Mouse (Mus musculus) urinary bladder, adult 2 months (tissue): ENCODE results near the gene Sema3b. TPM values are rescaled to one million over a fixed set of nuclear protein-coding genes. Genes with fewer than 3 reads are reported as not detected.

Source experiments
- DNase-seq: peaks from one replicate; pipeline ENCODE4 v3.0.0; 2022; ENCODE audit warnings: low spot score
- polyA plus RNA-seq: library from polyadenylated mRNA; depleted of rRNA; stranded (reverse); fragments of >200 nt; gene quantifications from 2 replicates; pipeline ENCODE4 v1.2.3, GENCODE M21; 2012; rRNA removed

The Sema3b gene
- 57.1 and 71.0 TPM in 2 replicates for polyA plus RNA-seq

DNA sequence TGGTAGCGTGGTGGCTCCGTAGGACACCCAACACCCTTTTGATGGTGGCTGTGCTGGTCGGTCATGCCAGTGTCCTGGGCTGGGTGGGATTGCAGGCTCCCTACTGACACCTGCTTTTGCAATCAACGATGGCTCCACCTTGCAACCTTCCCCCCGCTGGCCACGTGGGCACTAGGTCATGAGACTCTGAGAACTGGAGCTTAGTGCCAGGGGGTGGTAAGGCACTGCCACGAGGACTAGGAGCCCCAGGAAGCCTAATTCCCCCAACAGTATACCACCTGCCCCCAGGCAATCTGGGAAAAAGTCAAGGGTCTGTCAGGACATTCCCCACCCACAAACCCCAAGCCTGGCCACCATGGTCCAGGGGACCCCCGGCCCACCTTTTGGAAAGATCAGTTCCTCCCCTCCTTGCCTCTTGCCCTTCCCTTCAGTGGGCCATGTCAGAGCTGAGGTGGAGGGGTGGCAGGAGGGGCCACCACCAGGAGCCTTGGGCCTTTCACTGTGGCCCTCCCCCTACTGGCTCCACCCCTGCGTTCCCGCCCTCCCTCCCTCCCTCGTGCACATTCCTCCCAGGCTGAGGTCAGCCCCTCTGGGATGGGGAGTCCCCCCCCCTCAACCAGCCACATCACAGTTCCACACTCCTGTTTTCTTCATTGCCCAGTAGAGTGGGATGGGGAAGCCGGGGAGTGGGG is at the start of gene Sema3b:
Gene Sema3b, minus strand, starts transcription at position 489 of the 692 bp plus-strand sequence.
- DNase-seq: no peak

DNA sequence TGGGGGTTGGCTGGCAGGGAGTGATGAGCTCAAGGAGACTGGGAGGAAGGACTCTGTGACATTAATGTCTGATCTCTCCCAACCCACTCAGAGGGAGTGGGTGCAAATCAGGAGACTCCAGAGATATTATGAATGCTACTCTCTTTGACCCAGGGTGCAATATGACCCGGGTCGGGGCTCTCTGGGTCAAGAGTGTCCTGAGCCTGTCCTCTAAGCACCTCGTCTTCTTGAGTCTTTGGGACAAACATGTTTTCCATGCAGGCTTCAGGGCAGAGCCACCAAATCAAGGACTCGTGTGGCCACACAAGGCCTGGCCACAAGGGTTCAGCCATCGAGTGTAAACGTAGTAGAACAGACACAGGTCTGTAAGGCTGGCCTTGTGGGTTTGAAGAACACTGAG is 49.1 kb upstream of the Sema3b start:
- no peak for DNase-seq

- no peak for DNase-seq
Measured at GRCm38 (mm10) chr9:107657144-107657543, 48.1 kb upstream of the Sema3b start.

GRCm38 (mm10) chr9:107654585-107654984 is 45.6 kb upstream of the Sema3b start:
- DNase-seq: no peak

- DNase-seq: no peak
Measured at GRCm38 (mm10) chr9:107653474-107653873, 44.4 kb upstream of the Sema3b start.

DNA sequence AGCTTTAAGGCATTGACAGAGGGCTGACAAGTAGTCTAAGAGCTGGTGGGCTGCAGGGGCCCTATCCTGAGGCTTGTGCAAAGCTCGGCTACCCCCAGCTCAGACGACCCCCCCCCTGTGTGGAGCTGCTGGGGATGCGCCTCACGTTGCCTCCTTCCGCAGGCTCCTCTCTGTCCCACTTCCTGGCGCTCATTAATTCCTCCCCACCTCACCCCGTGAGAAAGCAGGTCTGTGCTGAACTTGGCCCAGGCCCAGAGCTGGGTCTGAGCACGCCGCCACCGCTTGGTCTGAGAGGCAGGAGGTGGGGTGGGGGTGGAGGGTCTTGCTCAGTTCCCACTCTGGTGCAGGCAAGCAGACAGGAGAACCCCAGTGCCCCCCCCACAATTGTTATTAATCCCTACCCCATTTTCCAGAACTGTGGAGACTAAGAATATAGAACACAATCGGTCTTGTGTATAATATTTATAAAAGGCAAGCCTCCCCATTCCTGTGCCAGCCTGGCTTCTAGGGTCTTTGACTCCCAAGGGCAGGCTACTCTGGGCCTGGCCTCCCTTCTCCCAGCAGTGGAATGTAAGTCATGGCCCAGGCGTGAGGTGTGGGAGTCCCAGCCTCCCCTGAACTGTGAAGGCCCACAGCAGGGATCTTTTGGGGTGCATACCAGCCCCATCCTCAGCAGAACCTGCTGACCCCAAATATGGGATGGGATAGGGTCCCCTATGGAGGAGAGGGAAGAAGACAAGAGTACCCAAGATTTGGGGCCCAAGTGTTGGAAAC is 41.9 kb upstream of the Sema3b start:
- DNase-seq: peak; percentile 16

DNA sequence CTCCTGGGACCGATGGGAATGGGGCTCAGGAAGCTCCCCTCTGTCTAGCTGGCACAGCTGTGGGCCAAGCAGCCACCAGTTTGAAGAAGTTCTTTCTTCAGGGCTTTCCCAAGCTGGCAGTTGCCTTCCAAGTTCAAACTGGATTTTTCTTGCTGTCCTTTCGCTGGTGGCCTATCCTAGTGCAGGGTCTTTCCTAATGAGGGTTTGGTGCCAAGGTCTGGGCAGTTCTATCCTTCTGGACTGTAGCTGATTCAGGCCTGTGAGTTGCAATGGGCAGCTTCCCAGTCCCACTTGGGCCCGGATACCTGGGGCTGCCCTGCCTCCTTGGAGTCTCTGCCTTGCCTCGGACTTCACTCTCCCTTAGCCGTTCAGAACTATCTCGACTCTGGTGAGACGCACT is 41.2 kb upstream of the Sema3b start:
- no peak for DNase-seq

DNA sequence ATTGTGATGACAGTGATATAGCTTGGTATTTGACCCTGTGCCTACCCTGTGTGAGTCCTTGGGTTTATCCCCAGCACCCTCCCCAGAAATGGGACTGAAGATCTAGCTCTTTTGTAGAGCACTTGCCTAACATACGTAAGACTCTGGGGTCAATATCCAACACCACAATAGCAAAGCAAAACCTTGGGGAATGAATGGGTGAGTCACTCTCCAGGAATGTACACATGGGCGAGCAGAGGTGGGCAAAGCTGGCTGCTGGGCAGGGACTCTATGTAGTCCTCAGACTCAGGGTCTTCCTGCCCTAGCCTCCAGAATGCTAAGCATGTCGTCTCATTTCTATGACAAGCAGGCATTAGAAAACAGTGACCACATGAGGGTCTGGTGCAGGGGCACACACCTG is 39.7 kb upstream of the Sema3b start:
- no peak for DNase-seq

- DNase-seq: no peak
Measured at GRCm38 (mm10) chr9:107646975-107647374, 37.9 kb upstream of the Sema3b start.

DNA sequence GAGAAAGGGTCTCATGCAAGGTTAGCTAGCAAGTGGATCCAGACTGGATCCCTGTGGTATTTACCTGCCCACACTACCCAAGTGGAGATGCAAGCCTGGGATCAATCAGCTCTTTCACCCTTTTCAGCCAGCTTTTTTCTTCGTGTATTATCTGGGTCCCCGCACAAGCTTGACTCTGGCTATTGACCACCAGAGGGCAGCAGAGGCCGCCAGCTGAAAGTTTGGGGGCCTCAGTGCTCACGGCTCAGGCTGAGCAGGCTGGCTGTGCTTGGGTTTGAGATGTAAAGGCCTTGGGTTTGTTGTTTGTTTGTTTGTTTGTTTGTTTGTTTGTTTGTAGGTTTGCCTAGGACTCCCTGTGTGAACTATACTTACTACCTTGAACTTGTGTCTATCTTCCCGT is 36.5 kb upstream of the Sema3b start:
- DNase-seq: no peak

GRCm38 (mm10) chr9:107645153-107645510 is 36.1 kb upstream of the Sema3b start:
- DNase-seq: no peak

DNA sequence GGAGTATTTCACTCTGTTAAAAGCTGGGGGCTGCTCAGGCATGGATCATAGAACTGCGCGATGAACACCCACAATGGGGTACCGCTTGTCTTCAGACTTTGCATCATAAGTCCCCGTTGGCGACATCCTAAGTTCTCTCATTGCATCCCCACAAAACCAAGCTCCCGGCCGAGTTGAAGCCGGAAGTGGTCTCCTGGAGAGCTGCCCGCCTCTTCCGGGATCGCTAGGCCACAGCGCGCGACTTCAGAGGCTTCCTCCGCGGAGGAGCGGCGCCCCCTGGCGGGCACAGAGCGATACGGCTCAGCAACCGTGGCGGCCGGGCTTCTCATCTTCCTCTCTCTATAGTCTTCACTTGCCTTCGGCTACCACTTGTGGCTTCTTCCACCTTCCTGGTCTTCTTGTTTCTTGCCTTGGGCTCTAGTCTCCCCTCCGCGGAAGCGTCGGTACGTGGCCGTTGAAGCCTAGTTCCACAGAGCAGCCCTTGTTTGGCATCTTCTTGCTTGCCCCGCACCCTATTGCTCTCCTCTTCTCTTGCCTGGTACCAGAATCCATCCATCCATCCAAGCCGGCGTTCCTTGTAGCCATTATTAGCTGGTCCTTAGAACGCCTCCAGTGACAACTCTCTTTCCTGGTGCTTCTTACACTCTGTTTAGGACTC is 35.6 kb upstream of the Sema3b start:
- DNase-seq: peak; percentile 89

DNA sequence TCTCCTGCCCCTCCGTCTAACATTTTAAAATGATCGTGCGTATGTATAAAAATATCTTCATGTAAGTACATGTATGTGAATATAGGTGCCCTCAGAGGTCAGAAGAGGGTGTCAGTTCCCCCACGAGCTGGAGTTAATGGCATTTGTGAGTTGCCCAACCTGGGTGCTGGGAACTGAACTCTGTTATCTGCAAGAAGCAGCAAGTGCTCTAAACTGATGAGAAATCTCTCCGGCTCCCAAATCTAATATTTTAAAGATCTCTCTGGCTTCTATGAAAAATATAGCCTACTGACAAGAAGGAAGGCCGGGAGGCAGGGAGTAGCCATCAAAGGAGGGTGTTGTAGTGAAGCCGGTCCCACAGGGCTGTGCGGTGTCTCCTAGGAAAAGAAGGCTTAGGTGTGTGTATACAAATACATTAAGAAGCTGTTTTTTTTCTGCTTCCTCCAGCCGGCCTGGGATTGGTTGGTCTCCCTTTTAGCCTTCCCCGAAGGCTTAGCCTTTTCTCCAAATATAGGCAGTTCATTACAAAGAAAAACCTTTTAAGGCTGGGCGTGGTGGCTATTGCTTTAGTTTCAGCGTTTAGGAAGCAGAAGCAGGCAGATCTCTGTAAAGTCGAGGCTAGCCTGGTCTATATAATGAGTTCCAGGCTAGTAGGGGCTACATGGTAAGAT is 34.6 kb upstream of the Sema3b start:
- DNase-seq: no peak

- no peak for DNase-seq
Measured at GRCm38 (mm10) chr9:107641666-107642065, 32.6 kb upstream of the Sema3b start.

GRCm38 (mm10) chr9:107640257-107640772 is 31.3 kb upstream of the Sema3b start:
- no peak for DNase-seq

DNA sequence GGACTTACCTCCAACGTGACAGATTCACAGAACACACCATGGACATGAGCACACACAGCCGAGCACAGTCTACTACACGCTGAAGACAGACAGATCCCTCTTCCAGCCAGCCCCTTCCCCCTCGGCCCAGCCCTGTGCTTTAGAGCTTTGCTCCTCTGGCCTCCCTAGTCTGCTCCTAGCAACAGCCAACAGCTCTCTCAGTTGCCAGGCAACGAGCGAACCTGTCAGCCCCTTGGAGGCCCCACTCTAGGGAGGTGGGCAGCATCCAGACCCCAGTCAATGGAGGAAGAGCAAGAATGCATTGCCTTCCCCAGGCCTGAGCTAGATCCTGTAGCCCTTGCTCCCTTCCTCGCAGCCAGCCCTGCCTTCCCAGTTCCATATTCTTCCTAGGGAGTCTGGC is 28.0 kb upstream of the Sema3b start:
- no peak for DNase-seq

- DNase-seq: peak; percentile 90
Measured at GRCm38 (mm10) chr9:107635279-107636028, 26.4 kb upstream of the Sema3b start, which contains the start of gene Gnai2. TSS of gene Gnai2 (minus strand) at chr9:107635367.

DNA sequence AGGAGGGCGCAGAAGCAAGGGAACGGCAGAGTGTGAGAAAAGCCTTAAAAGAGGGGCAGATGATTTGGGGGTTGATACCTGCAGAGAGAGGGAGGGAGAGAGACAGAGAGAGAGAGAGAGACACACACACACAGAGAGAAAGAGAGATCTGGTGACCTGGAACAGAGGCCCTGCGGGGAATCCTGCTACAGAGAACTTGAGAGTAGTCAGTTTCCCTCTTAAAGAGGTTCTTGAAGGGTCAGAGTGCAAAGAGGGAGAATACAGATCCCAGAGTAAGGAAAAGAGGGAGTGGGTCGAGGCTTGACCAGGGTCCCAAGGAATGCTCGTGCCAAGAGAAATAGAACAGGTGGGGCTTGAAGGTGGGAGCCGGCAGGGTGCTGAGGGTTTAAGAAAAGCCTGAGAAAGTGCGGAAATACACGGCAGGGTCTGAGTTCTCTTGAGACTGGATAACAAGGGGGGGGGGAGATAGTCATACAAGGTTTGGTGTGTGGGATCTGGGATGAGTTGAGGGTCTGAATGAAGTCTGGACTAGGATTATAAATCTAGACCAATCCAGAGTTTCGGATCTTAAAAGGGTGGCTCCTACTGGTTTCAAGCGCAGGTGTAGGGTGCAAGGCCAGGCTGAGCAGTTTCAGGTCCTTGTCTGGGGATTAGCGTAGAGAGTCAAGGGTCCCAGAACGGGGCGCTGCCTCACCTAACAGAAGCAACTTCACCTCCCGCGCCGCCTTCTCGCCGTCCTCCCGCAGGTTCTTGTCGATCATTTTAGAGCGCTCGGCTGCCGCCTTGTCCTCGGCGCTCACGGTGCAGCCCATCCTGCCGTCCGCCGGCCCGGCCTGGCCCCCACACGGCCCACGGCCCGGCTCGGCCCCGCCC is 25.6 kb upstream of the Sema3b start:
- no peak for DNase-seq

- no peak for DNase-seq
Measured at GRCm38 (mm10) chr9:107633661-107634405, 24.8 kb upstream of the Sema3b start.
